Mouse (Mus musculus): ENCODE results near the gene Gm11492. TPM values are rescaled to one million over a fixed set of nuclear protein-coding genes. Genes with fewer than 3 reads are reported as not detected.
A peak's percentile ranks its signal among the peaks of the same experiment; 100 is the strongest.

The Gm11492 gene
- total and polyA plus RNA-seq, 3 experiments: not detected

- Histone ChIP-seq H3K9me3 (replicated peaks; ENCODE audit: insufficient read depth, low read length) (no peaks in the 10 kb centered on the region), H3K36me3 (ENCODE audit: control insufficient read depth in 1 of 2, insufficient read depth in 2 of 2, low read length in 2 of 2) (peaks cover 0 to 26% of the 10 kb centered on the region in 2 experiments; a peak in 2 of 4 replicates), H3K27me3 (ENCODE audit: control insufficient read depth in 1 of 2, insufficient read depth in 2 of 2, low read length in 2 of 2) (no peaks in the 10 kb centered on the region), H3K27ac (ENCODE audit: control insufficient read depth, low read depth, low read length) (no peak overlapping the region), H3K79me2 (ENCODE audit: control insufficient read depth, insufficient read depth, low read length, poor library complexity) (no peaks in the 10 kb centered on the region), H3K4me1 (ENCODE audit: control insufficient read depth in 1 of 2, insufficient read depth in 2 of 2, low read length in 2 of 2) (peaks cover 10 to 24% of the 10 kb centered on the region in 2 experiments), H3K9ac (ENCODE audit: control insufficient read depth, low read depth, low read length, poor library complexity, severe bottlenecking) (no peak overlapping the region), H3K4me3 (ENCODE audit: control insufficient read depth in 1 of 2, insufficient read depth in 1 of 2, low read depth in 2 of 2, low read length in 2 of 2) (no peak overlapping the region)
- DNase-seq (ENCODE audit: low read depth, low spot score): peak; percentile 30
- TF ChIP-seq GABPA (IDR thresholded peaks at IDR 0.05; ENCODE audit: low read depth, low read length) (no peak), MYC (IDR thresholded peaks at IDR 0.05; ENCODE audit: low read depth, low read length) (no peak), ZMIZ1 (IDR thresholded peaks at IDR 0.05; ENCODE audit: low read depth, low read length) (no peak), TBP (IDR thresholded peaks at IDR 0.05; ENCODE audit: low read depth, low read length) (no peak), POLR2A (IDR thresholded peaks at IDR 0.05; ENCODE audit: control insufficient read depth in 1 of 2, insufficient read depth in 1 of 2, low read depth in 1 of 2, low read length in 2 of 2, poor library complexity in 1 of 2) (no peak), POLR2AphosphoS5 (IDR thresholded peaks at IDR 0.05; ENCODE audit: borderline replicate concordance, low read depth, low read length) (no peak), ELF1 (IDR thresholded peaks at IDR 0.05; ENCODE audit: low read depth, low read length) (no peak), JUND (IDR thresholded peaks at IDR 0.05; ENCODE audit: low read depth, low read length) (no peak)
Measured at GRCm38 (mm10) chr11:87524780-87525179, 41.7 kb upstream of the Gm11492 start.

GRCm38 (mm10) chr11:87527364-87527763 lies 39.1 kb upstream of the Gm11492 start:
- H3K4me3 ChIP-seq (ENCODE audit: control insufficient read depth in 1 of 2, insufficient read depth in 1 of 2, low read depth in 2 of 2, low read length in 2 of 2): no peak overlapping the region
- no peak overlapping the region for H3K9ac ChIP-seq (ENCODE audit: control insufficient read depth, low read depth, low read length, poor library complexity, severe bottlenecking)
- peaks cover 10 to 24% of the 10 kb centered on the region in 2 experiments for H3K4me1 ChIP-seq (ENCODE audit: control insufficient read depth in 1 of 2, insufficient read depth in 2 of 2, low read length in 2 of 2)
- no peaks in the 10 kb centered on the region for H3K27me3 ChIP-seq (ENCODE audit: control insufficient read depth in 1 of 2, insufficient read depth in 2 of 2, low read length in 2 of 2)
- peak; percentile 80 for DNase-seq (ENCODE audit: low read depth, low spot score)
- TF ChIP-seq MAZ (IDR thresholded peaks at IDR 0.05; ENCODE audit: low read depth, low read length) (0 out of 2 replicates have a peak, but pooled peaks have one; percentile 50), ZNF384 (IDR thresholded peaks at IDR 0.05; ENCODE audit: low read depth, low read length) (peak; percentile 94), ZKSCAN1 (IDR thresholded peaks at IDR 0.05; ENCODE audit: low read depth, low read length) (peak; percentile 18; the same call in 1 of the 2 replicates), EP300 (IDR thresholded peaks at IDR 0.05; ENCODE audit: low read depth in 1 of 2, low read length in 2 of 2) (peak; percentile 28 to 74; a peak in 3 of 4 replicates), MAFK (IDR thresholded peaks at IDR 0.05; ENCODE audit: borderline replicate concordance, low read depth, low read length) (no peak), USF2 (IDR thresholded peaks at IDR 0.05; ENCODE audit: borderline replicate concordance in 1 of 2, insufficient read depth in 1 of 2, low read depth in 1 of 2, low read length in 2 of 2) (no peak), SMC3 (IDR thresholded peaks at IDR 0.05; ENCODE audit: low read depth, low read length) (no peak), POLR2AphosphoS2 (IDR thresholded peaks at IDR 0.05; ENCODE audit: low read length) (no peak), POLR2AphosphoS5 (IDR thresholded peaks at IDR 0.05; ENCODE audit: borderline replicate concordance, low read depth, low read length) (no peak), NELFE (IDR thresholded peaks at IDR 0.05; ENCODE audit: low read depth, low read length) (no peak), ETS1 (IDR thresholded peaks at IDR 0.05; ENCODE audit: low read depth, low read length) (peak; percentile 35; the same call in 1 of the 2 replicates), ELF1 (IDR thresholded peaks at IDR 0.05; ENCODE audit: low read depth, low read length) (peak; percentile 33; the same call in 1 of the 2 replicates), MYC (IDR thresholded peaks at IDR 0.05; ENCODE audit: low read depth, low read length) (peak; percentile 87), MYB (IDR thresholded peaks at IDR 0.05; ENCODE audit: low read depth, low read length) (no peak), CHD2 (IDR thresholded peaks at IDR 0.05; ENCODE audit: low read length) (no peak), MAX (IDR thresholded peaks at IDR 0.05; ENCODE audit: low read length) (peak; percentile 63; the same call in 1 of the 2 replicates), SIN3A (IDR thresholded peaks at IDR 0.05; ENCODE audit: low read length) (peak; percentile 34), MXI1 (IDR thresholded peaks at IDR 0.05; ENCODE audit: low read depth, low read length) (0 out of 2 replicates have a peak, but pooled peaks have one; percentile 26), CHD1 (IDR thresholded peaks at IDR 0.05; ENCODE audit: low read depth, low read length) (no peak)
- H3K79me2 ChIP-seq (ENCODE audit: control insufficient read depth, insufficient read depth, low read length, poor library complexity): no peaks in the 10 kb centered on the region
- H3K27ac ChIP-seq (ENCODE audit: control insufficient read depth, low read depth, low read length): no peak overlapping the region
- H3K9me3 ChIP-seq (replicated peaks; ENCODE audit: insufficient read depth, low read length): no peaks in the 10 kb centered on the region
- peaks cover 0 to 25% of the 10 kb centered on the region in 2 experiments; a peak in 2 of 4 replicates for H3K36me3 ChIP-seq (ENCODE audit: control insufficient read depth in 1 of 2, insufficient read depth in 2 of 2, low read length in 2 of 2)

Measured in MEL (cell line).